Mouse (Mus musculus): ENCODE measurements around the gene Kazn.

Kazn gene

GRCm38 (mm10) chr4:142077572-142078271, 161.5 kb downstream of the Kazn start:
- DNase-seq (ENCODE audit: low read depth), result no peak

GRCm38 (mm10) chr4:142076883-142077282, 162.3 kb downstream of the Kazn start:
- DNase-seq (ENCODE audit: low read depth), result no peak

GRCm38 (mm10) chr4:142075931-142076330, 163.3 kb downstream of the Kazn start:
- no peak for DNase-seq (ENCODE audit: low read depth)

GRCm38 (mm10) chr4:142074060-142074732, 165.0 kb downstream of the Kazn start:
- DNase-seq (ENCODE audit: low read depth), result no peak

- no peak for DNase-seq (ENCODE audit: low read depth)
Observed at GRCm38 (mm10) chr4:142071243-142071991, 167.8 kb downstream of the Kazn start.

GRCm38 (mm10) chr4:142070840-142071239, 168.4 kb downstream of the Kazn start:
- DNase-seq (ENCODE audit: low read depth), result no peak

GRCm38 (mm10) chr4:142068899-142069812, 170.0 kb downstream of the Kazn start:
- no peak for DNase-seq (ENCODE audit: low read depth)

- no peak for DNase-seq (ENCODE audit: low read depth)
Observed at GRCm38 (mm10) chr4:142066576-142066975, 172.6 kb downstream of the Kazn start.

- DNase-seq (ENCODE audit: low read depth), result no peak
Observed at GRCm38 (mm10) chr4:142065835-142066234, 173.4 kb downstream of the Kazn start.

- DNase-seq (ENCODE audit: low read depth), result no peak
Observed at GRCm38 (mm10) chr4:142065270-142065669, 173.9 kb downstream of the Kazn start.

- DNase-seq (ENCODE audit: low read depth), result no peak
Observed at GRCm38 (mm10) chr4:142064582-142065228, 174.5 kb downstream of the Kazn start.

- DNase-seq (ENCODE audit: low read depth), result no peak
Observed at GRCm38 (mm10) chr4:142063057-142063534, 176.1 kb downstream of the Kazn start.

- no peak for DNase-seq (ENCODE audit: low read depth)
Observed at GRCm38 (mm10) chr4:142061485-142062240, 177.5 kb downstream of the Kazn start.

- DNase-seq (ENCODE audit: low read depth), result no peak
Observed at GRCm38 (mm10) chr4:142060455-142061378, 178.5 kb downstream of the Kazn start.

- no peak for DNase-seq (ENCODE audit: low read depth)
Observed at GRCm38 (mm10) chr4:142059841-142060193, 179.4 kb downstream of the Kazn start.

GRCm38 (mm10) chr4:142059113-142059840, 179.9 kb downstream of the Kazn start:
- no peak for DNase-seq (ENCODE audit: low read depth)

- no peak for DNase-seq (ENCODE audit: low read depth)
Observed at GRCm38 (mm10) chr4:142057529-142058216, 181.5 kb downstream of the Kazn start.

GRCm38 (mm10) chr4:142055600-142055999, 183.6 kb downstream of the Kazn start:
- no peak for DNase-seq (ENCODE audit: low read depth)

All from naive thymus-derived CD4-positive, alpha-beta T cell, adult 2 months (primary cell).